Comparison of ENCODE assay signal across 8 mouse cellular contexts in genomic region chr19:34662067-34662507, GRCm38 (mm10). TPM values are rescaled to one million over a fixed set of nuclear protein-coding genes. Genes with fewer than 3 reads are reported as not detected.
DNase-seq lines count a peak whose midpoint lies in the region; ATAC-seq and TF ChIP-seq lines count a peak whose summit lies in the region.

No protein-coding gene starts in this region.

- DNase-seq in G1E (ENCODE audit: low spot score), result no peak
- DNase-seq in c-Kit-positive CD71-positive TER-119-negative erythroid progenitor cells, embryonic 14.5 days (ENCODE audit: low read depth), result peak; percentile 69
- peak; percentile 78 for DNase-seq in forebrain, embryonic 11.5 days (ENCODE audit: low spot score)
- peak; percentile 77 for DNase-seq in kidney, postnatal 14 days
- peak; percentile 39 for DNase-seq in thymus, postnatal 14 days

- H3K4me3 ChIP-seq in G1E (ENCODE audit: low read depth, low read length), result peak overlapping the region; percentile 17; the same call in 1 of the 2 replicates
- peak overlapping the region; percentile 23 for H3K4me3 ChIP-seq in forebrain, embryonic 11.5 days (ENCODE audit: low read depth, low read length)
- H3K4me3 ChIP-seq in heart, embryonic 15.5 days, result peak overlapping the region; percentile 48
- H3K4me3 ChIP-seq in liver, embryonic 15.5 days (replicated peaks), result peak overlapping the region; percentile 43
- no peak overlapping the region for H3K4me3 ChIP-seq in neural tube, embryonic 12.5 days

- no peak overlapping the region for H3K9ac ChIP-seq in forebrain, embryonic 11.5 days (ENCODE audit: low read length)
- H3K9ac ChIP-seq in heart, embryonic 15.5 days, result no peak overlapping the region
- peak overlapping the region; percentile 22; the same call in 1 of the 2 replicates for H3K9ac ChIP-seq in liver, embryonic 15.5 days
- no peak overlapping the region for H3K9ac ChIP-seq in neural tube, embryonic 12.5 days

- H3K9me3 ChIP-seq in G1E (replicated peaks), result no peaks in the 10 kb centered on the region
- H3K9me3 ChIP-seq in forebrain, embryonic 11.5 days (ENCODE audit: control insufficient read depth, low read length), result no peaks in the 10 kb centered on the region
- H3K9me3 ChIP-seq in heart, embryonic 15.5 days (replicated peaks), result no peaks in the 10 kb centered on the region
- H3K9me3 ChIP-seq in liver, embryonic 15.5 days (replicated peaks), result no peaks in the 10 kb centered on the region
- H3K9me3 ChIP-seq in neural tube, embryonic 12.5 days, result no peaks in the 10 kb centered on the region

- ATAC-seq in G1E (ENCODE audit: extremely low read depth, insufficient number of reproducible peaks, low FRiP score, poor library complexity, severe bottlenecking), result peak; percentile 54; the same call in 1 of the 2 replicates
- peak; percentile 91 for ATAC-seq in forebrain, embryonic 11.5 days (replicated peaks; ENCODE audit: low FRiP score)
- ATAC-seq in heart, embryonic 15.5 days (replicated peaks; ENCODE audit: insufficient number of reproducible peaks, insufficient read depth, low FRiP score, low read depth), result peak; percentile 94
- ATAC-seq in liver, embryonic 15.5 days (ENCODE audit: insufficient read depth), result peak; percentile 85
- ATAC-seq in neural tube, embryonic 12.5 days (ENCODE audit: low FRiP score, low read depth), result peak; percentile 93

- H3K27ac ChIP-seq in forebrain, embryonic 11.5 days (ENCODE audit: low read depth, low read length), result no peak overlapping the region
- peak overlapping the region; percentile 69 for H3K27ac ChIP-seq in heart, embryonic 15.5 days
- H3K27ac ChIP-seq in liver, embryonic 15.5 days (replicated peaks), result no peak overlapping the region
- no peak overlapping the region for H3K27ac ChIP-seq in neural tube, embryonic 12.5 days

- WGBS in forebrain, embryonic 11.5 days, result 20% methylated on average over 13 of the region's 13 CpGs
- 7% methylated on average over 13 of the region's 13 CpGs for WGBS in heart, embryonic 15.5 days
- WGBS in liver, embryonic 15.5 days (ENCODE audit: insufficient replicate concordance), result 14% methylated on average over 13 of the region's 13 CpGs
- 24% methylated on average over 13 of the region's 13 CpGs for WGBS in neural tube, embryonic 12.5 days

- no peak; the same call in 1 of the 2 replicates for TF ChIP-seq CTCF in G1E (IDR thresholded peaks at IDR 0.05; ENCODE audit: low read depth, low read length)

- H3K4me1 ChIP-seq in G1E (ENCODE audit: insufficient read depth, low read depth, low read length), result peaks cover 16% of the 10 kb centered on the region
- no peaks in the 10 kb centered on the region for H3K4me1 ChIP-seq in forebrain, embryonic 11.5 days (replicated peaks; ENCODE audit: control insufficient read depth, insufficient read depth, low read length)
- H3K4me1 ChIP-seq in heart, embryonic 15.5 days (replicated peaks), result peaks cover 9% of the 10 kb centered on the region
- H3K4me1 ChIP-seq in liver, embryonic 15.5 days (replicated peaks), result peaks cover 28% of the 10 kb centered on the region
- H3K4me1 ChIP-seq in neural tube, embryonic 12.5 days, result no peaks in the 10 kb centered on the region

- H3K36me3 ChIP-seq in G1E (replicated peaks), result no peaks in the 10 kb centered on the region
- H3K36me3 ChIP-seq in forebrain, embryonic 11.5 days (ENCODE audit: control insufficient read depth, insufficient read depth, low read length), result no peaks in the 10 kb centered on the region
- no peaks in the 10 kb centered on the region for H3K36me3 ChIP-seq in heart, embryonic 15.5 days
- no peaks in the 10 kb centered on the region for H3K36me3 ChIP-seq in liver, embryonic 15.5 days (replicated peaks)
- H3K36me3 ChIP-seq in neural tube, embryonic 12.5 days, result no peaks in the 10 kb centered on the region

- peak overlapping the region; percentile 49 for H3K4me2 ChIP-seq in forebrain, embryonic 11.5 days (ENCODE audit: low read depth, low read length, severe bottlenecking)
- peak overlapping the region; percentile 59 for H3K4me2 ChIP-seq in heart, embryonic 15.5 days
- H3K4me2 ChIP-seq in liver, embryonic 15.5 days, result peak overlapping the region; percentile 64
- peak overlapping the region; percentile 55 for H3K4me2 ChIP-seq in neural tube, embryonic 12.5 days (replicated peaks)

- H3K27me3 ChIP-seq in G1E (ENCODE audit: insufficient read depth, low read length), result 0 out of 2 replicates have a peak, but pooled peaks cover 5% of the 10 kb centered on the region
- H3K27me3 ChIP-seq in forebrain, embryonic 11.5 days (ENCODE audit: control insufficient read depth, insufficient read depth, low read length), result no peaks in the 10 kb centered on the region
- no peaks in the 10 kb centered on the region for H3K27me3 ChIP-seq in heart, embryonic 15.5 days
- H3K27me3 ChIP-seq in liver, embryonic 15.5 days, result no peaks in the 10 kb centered on the region
- H3K27me3 ChIP-seq in neural tube, embryonic 12.5 days (replicated peaks), result no peaks in the 10 kb centered on the region

RNA-seq across cellular contexts. Expression of gene Ifit1, which starts 21.4 kb away (rescaled TPM):
- total RNA-seq in G1E (2014; fragmentation: Nextera tagmentation), result not detected in 2 replicates
- 0.05 and 0.12 TPM in 2 replicates for total RNA-seq in G1E (2017)
- polyA plus RNA-seq in G1E (2012), result not detected in 2 replicates
- 0.20 TPM in 1 of 2 replicates, not detected in the other for polyA plus RNA-seq in forebrain, embryonic 11.5 days (2014; fragmentation: Nextera tagmentation; extraction: Ambion mirVana)
- polyA plus RNA-seq in heart, embryonic 15.5 days (2015; fragmentation: Nextera tagmentation; extraction: Ambion mirVana), result 0.76 and 1.7 TPM in 2 replicates
- polyA plus RNA-seq in liver, embryonic 15.5 days (2015; fragmentation: Nextera tagmentation; extraction: Ambion mirVana), result 0.99 and 1.5 TPM in 2 replicates
- polyA plus RNA-seq in neural tube, embryonic 12.5 days (2016; fragmentation: Nextera tagmentation; extraction: Ambion mirVana), result 0.08 and 0.18 TPM in 2 replicates

RNA-seq across cellular contexts. Expression of gene Ifit1bl2, which starts 21.5 kb away (rescaled TPM):
- total RNA-seq in G1E (2014; fragmentation: Nextera tagmentation) (not detected in 2 replicates), G1E (2017) (0.12 and 0.16 TPM in 2 replicates)
- not detected in 2 replicates for polyA plus RNA-seq in G1E (2012)
- 0.09 TPM in 1 of 2 replicates, not detected in the other for polyA plus RNA-seq in forebrain, embryonic 11.5 days (2014; fragmentation: Nextera tagmentation; extraction: Ambion mirVana)
- polyA plus RNA-seq in heart, embryonic 15.5 days (2015; fragmentation: Nextera tagmentation; extraction: Ambion mirVana), result 1.1 and 1.3 TPM in 2 replicates
- 0.07 and 0.21 TPM in 2 replicates for polyA plus RNA-seq in liver, embryonic 15.5 days (2015; fragmentation: Nextera tagmentation; extraction: Ambion mirVana)
- 0.22 TPM in 1 of 2 replicates, not detected in the other for polyA plus RNA-seq in neural tube, embryonic 12.5 days (2016; fragmentation: Nextera tagmentation; extraction: Ambion mirVana)

RNA-seq across cellular contexts. Expression of gene Ifit3b, which starts 54.3 kb away (rescaled TPM):
- total RNA-seq in G1E (2014; fragmentation: Nextera tagmentation) (not detected in 2 replicates), G1E (2017) (0.06 TPM in 1 of 2 replicates, not detected in the other)
- not detected in 2 replicates for polyA plus RNA-seq in G1E (2012)
- polyA plus RNA-seq in forebrain, embryonic 11.5 days (2014; fragmentation: Nextera tagmentation; extraction: Ambion mirVana), result 0.21 TPM in 1 of 2 replicates, not detected in the other
- 0.34 and 0.82 TPM in 2 replicates for polyA plus RNA-seq in heart, embryonic 15.5 days (2015; fragmentation: Nextera tagmentation; extraction: Ambion mirVana)
- 0.28 and 0.61 TPM in 2 replicates for polyA plus RNA-seq in liver, embryonic 15.5 days (2015; fragmentation: Nextera tagmentation; extraction: Ambion mirVana)
- polyA plus RNA-seq in neural tube, embryonic 12.5 days (2016; fragmentation: Nextera tagmentation; extraction: Ambion mirVana), result 0.09 TPM in 1 of 2 replicates, not detected in the other
